Mouse (Mus musculus) B cell, adult (primary cell): ENCODE measurements around the gene Jph2. TPM values are rescaled to one million over a fixed set of nuclear protein-coding genes. Genes with fewer than 3 reads are reported as not detected.

Experiments
- total RNA-seq: library from RNA; stranded (reverse); gene quantifications from 4 replicates; pipeline ENCODE4 v1.2.4, GENCODE M21; 2023; ENCODE audit not compliant: inconsistent age

Gene Jph2
- total RNA-seq, result not detected in 4 replicates

DNA sequence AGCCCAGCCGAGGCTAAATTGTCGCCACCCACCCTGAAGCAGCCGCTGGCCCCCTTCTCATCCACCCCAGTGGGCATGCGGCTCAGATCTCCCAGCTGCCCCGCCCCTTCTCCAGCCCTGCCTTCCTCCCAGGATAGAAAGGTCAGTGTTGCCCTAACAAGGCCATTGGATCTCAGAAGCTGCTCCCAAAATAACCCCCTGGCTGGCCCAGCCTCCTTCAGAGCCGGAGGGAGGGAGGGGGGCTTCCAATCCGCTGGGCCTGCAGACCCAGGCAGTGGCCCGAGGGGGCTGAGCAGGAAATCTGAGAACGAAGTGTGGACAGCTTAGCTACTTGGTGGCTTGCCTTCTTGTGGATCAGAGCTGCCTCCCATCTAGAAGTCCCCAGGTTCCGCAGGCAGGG lies at the start of gene Jph2:
Gene Jph2 (minus strand): TSS at position 89 of the 400 bp plus-strand sequence.

DNA sequence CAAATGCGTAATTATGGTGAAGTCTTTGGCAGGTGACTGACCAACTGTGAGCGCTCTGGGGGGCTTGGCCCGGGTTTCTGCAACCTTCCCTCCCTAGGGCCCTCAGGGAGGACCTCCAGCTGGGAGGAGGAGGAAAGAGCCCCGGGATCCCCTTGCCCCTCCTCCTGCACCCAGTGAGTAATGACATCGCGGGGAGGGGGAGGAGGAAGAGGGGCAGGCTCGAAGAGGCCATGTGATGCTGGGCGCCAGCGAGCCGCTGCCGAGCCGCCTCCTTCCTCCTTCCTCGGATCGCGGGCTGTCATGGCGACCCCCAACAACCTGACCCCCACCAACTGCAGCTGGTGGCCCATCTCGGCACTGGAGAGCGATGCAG lies 40.4 kb upstream of the Jph2 start, which contains the start of gene Gdap1l1:
Gene Gdap1l1 (plus strand): TSS at position 231 of the 373 bp plus-strand sequence.

DNA sequence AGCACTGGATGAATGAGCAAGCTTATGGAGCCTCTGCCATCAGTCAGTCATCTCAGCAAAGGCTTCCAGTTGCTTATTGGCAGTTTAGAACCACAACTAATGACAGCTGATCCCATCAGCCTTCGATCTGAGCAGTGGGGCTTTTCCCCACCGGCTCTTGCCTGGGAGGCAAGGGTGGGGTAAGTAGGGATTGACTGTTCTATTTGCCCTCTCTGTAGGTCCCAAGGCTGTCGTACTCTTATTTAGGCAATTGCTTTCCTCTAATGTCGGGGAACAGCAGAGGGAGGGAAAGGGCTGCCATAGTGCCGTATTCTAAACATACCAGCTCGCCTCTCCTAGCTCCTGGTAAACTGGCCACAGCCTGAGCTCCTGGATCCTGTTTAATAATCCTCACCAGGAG lies 26.8 kb upstream of the Jph2 start, which contains the start of gene Oser1:
Gene Oser1 (minus strand): TSS at position 101 of the 400 bp plus-strand sequence.

Other genes starting within 250 kb of the Jph2 start
- gene Tox2, start 194.9 kb downstream of the Jph2 start, total RNA-seq, result not detected in 4 replicates
- 125 to 155 TPM (median 138 TPM) in 4 replicates for gene Oser1, start 26.7 kb upstream of the Jph2 start, total RNA-seq
- not detected in 4 replicates for gene Gdap1l1, start 40.5 kb upstream of the Jph2 start, total RNA-seq
- gene Fitm2, start 74.6 kb upstream of the Jph2 start, total RNA-seq, result 2.9 to 4.8 TPM (median 4.1 TPM) in 4 replicates
- not detected in 4 replicates for gene R3hdml, start 94.3 kb upstream of the Jph2 start, total RNA-seq
- not detected in 4 replicates for gene Hnf4a, start 108.8 kb upstream of the Jph2 start, total RNA-seq
- 206 to 224 TPM (median 216 TPM) in 4 replicates for gene Ttpal, start 204.3 kb upstream of the Jph2 start, total RNA-seq
- 1,527 to 1,585 TPM (median 1,561 TPM) in 4 replicates for gene Serinc3, start 247.1 kb upstream of the Jph2 start, total RNA-seq